Mouse (Mus musculus) T-helper 2 cell (primary cell): ENCODE measurements around the gene Prkar2b.

Source experiments
- in situ Hi-C: fragments of 300-600 bp; cut with MboI, MseI; formaldehyde crosslinking; loops from one replicate; pipeline ENCODE4 v1.15.1; 2025; ENCODE audit warnings: high pct_unique_total_duplicates

The Prkar2b gene

DNA sequence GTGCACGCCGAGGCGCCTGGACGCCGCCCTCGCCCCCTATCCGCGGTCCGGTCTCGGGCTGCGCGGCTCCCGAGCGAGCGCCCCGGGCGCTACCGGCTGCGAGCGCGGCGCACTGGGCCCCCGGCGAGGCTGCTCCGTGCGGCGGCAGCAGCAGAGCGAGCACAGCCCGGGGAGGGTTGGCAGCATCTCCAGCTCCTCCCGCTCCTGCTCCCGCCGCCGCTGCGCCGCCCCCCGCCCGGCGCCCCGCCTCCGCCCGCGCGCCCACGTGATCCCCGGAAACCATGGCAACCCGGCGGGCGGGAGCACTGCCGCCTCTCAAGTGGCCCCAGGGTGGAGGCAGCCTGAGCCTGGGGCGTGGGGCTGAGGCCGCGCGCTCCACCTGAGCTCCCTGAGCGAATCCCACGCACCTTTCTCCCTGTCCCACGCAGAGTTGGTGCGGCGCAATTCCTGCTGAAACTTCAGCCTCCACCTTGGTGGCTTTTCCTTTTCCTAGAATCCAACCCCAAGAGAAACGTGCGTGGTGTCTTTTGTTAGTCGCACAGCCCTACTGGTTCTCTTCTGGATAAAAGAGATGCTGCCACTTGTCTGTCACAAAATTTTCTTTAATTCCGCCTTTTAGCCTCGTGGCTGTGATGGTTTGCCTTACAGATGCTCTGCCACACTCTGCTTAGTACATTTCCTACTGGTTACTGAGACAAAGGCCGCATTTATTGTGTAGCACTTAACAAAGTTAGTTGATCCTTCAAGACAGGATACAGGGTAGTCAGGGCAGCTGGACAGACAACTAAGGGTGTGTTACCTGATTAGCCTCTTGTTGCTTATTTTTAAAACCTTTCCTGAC, at the start of gene Prkar2b:
TSS of gene Prkar2b (minus strand) at position 207 of the 841 bp plus-strand sequence.
- in situ Hi-C loops: no loop called here

DNA sequence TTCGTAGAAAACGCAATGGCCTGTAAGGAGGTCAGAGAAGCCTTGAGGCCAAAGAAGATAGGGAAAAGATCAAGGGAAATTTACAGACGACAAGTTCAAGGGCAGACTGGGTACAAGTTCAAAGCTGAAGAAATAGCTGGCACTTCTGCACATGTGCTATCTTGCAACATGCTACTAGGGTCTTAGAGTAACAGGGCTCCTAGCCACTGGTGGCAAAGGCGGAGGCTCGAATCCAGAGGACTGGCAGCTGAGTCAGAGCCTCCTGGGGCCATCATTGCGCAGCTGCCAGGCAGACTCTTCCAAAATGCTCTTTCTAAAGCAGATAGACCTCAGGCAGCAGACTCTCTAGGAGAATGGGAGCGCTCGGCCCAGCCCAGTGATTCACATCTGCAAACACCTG, 48.1 kb upstream of the Prkar2b start:
- in situ Hi-C loops: no loop called here

DNA sequence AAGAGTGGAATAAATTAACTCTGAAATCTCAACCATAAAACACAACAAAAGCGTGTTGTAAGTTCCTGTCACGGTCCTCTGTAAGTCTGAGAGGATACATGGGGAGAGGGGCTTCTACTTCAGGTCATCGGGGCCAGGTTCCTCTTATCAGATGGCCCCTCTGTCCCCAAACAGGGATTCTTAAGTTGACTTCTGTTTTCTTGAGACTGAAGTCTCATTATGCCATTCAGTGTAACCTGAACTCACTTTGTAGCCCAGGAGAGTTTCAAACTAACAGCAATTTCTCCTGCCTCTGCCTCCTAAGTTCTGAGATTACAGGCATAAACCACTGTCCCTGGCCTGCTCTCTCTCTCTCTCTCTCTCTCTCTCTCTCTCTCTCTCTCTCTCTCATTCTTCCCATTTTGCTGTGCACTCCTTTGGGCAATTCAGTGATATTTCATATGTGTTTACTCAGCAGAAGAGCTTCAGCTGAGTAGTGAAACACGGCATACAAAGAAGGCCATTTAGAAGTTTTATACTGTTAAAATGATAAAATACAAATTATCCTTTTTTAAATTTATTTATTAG, 43.9 kb upstream of the Prkar2b start:
- in situ Hi-C loops: no loop called here

DNA sequence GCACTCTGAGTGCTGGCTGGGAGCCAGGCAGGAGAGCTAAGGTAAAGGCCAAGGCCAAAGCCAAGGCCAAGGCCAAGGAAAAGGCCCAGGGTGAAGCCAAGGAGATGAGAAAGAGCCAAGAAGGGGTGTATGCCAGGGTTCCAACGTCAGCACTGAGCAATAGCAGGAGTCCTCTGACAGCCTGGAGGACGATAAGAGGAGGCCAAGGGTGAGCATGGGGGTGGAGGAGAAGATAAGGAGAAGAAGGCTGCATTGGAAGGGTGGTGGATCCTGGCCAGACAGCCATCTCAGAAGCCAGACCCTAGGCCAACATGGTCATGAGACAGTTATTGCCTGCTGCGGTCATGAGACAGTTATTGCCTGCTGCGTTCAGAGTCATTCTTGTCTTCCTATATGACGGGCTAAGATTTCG, 43.4 kb upstream of the Prkar2b start:
- in situ Hi-C loops: no loop called here

DNA sequence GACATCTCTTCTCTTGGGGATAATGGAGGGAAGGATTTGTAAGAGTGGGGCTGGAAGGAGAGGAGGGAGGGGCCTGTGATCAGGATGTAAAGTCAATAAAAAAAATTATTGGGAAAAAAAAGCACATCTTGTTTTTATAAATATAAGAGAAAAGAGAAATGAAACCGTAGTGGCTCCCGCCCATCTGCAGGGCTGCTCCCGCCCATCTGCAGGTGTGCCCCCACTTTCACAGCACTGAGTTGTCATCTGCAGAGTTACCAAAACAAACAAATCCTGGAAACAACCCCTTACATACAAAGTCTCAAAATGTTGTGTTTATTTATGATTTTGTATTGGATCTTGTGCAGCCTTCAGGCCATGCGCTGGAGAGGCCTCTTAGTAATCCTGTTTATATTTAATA, 40.2 kb upstream of the Prkar2b start:
- in situ Hi-C loops: no loop called here

DNA sequence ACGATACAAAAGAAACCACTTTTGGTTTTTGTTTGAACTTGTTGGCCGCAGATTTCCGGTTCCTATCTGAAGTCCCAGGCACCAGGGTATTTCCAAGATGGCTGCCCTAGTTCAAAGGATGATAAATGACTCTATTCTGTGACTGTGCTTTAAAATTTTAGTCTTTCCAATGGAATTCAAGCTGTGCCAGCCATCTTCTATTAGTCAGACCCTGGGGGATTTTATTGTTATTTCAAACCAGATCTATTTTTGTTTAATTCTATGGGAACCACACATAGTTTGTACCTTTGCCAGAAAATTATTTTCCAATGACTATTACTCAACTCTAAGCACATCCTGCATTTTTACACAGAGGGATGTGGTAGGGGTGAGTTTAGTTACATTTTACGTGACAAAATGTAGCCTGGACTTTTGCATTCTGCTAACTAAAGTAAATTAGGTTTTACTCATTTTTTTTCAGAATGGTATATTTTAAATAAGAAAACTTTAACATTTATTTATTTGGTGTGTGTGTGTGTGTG, 38.6 kb upstream of the Prkar2b start:
- in situ Hi-C loops: no loop called here

DNA sequence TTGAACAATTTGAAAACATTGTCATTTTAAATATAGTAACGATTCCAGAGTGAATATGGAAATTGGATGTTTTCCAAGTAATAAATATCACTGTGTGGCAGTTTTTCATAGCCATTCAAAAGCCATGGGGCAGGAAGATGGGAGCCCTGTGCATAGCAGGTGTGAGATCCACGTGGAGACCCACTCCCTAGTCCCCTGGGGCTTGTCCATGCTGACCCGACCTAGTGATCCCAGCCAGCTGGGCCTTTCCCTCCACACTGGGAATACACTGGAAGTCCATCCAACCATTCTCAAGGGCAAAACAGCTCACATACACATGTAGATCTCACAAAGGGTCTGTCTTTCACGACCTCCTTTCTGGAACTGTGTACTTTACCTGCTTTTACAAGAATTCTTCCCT, 37.5 kb upstream of the Prkar2b start:
- in situ Hi-C loops: no loop called here

DNA sequence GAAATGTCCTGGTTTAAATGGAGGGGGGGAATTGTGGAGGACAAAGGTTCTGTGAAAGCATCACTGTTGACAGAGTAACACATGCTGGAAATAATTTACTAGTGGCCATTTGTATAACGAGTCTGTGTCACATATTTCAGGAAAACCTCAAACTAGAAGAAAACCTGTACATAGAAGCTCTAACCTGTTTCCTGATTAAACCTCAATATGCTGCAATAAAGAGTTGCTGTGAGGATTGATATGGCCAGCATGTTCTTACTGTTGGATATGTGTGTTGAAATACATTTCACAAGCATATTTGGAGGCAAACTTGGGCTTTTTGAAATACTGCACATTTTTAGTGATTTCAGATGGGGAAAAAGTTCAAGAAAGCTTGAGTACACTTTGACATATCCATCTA, 36.0 kb upstream of the Prkar2b start:
- in situ Hi-C loops: no loop called here

DNA sequence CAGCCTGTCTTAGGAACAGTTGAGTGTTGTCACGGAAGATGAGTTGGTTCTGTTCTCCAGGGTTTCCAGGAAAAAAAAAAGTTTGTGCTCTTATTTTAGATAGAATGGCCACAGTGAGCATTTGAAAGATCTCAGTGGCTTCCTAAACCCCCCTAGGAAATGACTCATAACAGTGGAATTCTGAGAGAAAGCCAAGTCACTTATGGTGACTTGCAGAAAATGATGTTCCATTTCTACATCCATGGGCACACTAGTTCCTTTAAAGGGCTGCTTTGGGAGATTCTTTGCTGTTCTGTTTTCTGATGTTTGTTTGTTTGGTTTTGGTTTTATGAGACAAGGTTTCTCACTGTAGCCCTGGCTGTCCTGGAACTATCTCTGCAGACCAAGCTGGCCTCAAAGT, 34.1 kb upstream of the Prkar2b start:
- in situ Hi-C loops: no loop called here

DNA sequence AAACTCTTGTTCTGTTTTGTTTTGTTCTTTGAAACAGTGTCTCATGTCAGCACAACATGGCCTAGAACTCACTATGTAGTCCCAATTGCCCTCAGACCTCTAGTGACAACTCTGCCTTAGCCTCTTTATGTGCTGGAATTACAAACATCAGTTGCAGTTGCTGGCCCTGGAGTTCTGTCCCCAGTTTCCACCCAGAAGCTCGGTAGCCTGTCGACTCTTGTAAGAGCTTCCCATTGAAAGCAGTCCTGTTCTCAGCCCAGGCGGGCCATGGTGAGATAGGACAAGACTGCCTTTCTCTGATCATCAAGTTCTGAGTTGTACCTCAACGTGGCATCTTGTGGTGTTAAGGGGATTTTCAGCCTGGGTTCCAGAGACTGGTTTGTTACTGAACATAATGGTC, 31.4 kb upstream of the Prkar2b start:
- in situ Hi-C loops: no loop called here

DNA sequence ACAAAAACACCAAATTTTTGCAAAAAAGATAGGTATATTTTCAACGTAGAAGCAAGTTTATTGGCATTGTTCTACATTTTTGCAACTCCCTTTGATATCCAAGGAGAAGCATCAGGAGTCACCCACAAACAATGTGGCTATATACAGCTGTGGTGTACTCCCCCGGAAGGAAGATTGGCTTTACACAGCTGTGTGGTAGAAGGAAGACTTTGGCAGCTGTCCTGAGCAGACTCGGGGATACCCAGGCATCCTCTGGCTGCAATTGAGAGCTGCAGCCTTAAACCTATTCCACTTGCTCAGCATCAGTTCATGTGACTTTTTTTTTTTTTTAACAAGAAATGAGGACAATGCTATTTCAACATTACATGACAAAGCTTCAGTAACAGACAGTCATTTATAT, 27.5 kb upstream of the Prkar2b start:
- in situ Hi-C loops: no loop called here

DNA sequence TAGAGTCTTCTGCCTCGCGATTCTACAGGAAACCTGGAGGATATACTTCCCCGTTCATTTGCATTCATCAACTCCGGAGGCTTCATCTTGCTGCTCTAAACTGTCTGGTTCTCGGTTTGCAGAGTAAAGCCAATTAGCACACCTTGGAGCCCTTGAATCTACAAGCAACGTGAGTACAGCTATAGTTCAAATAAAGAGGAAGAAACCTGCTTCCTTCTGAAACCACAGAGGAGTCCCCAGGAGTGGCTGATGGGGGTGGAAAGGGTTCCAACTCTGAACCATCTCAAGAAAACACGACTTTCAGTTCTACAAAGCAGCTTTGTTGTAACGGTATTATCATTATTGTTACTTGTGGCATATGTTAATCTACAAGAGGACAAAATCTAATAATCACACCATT, 26.2 kb upstream of the Prkar2b start:
- in situ Hi-C loops: no loop called here

DNA sequence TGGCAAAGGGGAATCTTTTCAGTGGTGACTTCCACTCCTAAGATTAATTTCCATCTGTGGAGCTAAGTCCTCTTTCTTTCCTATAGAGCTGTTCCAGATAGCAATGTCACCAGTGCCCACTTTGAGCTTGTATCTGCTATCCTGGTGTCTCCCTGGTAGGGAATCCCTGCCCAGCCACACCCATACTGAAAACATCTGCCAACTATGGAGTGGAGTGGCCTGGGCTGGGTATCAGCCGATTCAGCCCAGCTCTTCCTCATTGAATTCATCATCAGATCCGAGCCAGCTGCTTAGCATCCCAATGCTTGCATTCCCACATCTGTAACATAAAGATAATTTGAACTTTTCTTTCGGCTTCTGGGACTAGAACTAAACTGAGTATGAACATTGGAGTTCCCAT, 25.8 kb upstream of the Prkar2b start:
- in situ Hi-C loops: no loop called here

DNA sequence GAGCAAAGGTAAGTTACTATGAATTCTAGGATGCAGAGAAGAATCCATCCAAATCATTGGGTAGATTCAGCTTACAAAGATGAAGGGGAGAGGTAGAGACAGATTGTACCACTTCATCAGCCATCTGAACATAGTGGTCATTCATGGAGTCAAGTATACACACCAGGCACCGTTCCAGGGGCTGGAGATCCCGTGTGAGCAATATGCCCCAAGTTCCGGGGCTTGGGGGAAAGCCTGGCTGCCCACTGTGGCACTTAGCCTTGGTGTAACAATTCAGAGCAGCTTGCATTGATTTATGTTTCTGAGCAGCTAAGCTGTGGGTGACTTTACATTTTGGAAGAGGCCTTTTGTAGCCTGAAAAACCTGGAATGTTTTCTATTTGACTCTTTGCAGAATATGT, 24.8 kb upstream of the Prkar2b start:
- in situ Hi-C loops: no loop called here

DNA sequence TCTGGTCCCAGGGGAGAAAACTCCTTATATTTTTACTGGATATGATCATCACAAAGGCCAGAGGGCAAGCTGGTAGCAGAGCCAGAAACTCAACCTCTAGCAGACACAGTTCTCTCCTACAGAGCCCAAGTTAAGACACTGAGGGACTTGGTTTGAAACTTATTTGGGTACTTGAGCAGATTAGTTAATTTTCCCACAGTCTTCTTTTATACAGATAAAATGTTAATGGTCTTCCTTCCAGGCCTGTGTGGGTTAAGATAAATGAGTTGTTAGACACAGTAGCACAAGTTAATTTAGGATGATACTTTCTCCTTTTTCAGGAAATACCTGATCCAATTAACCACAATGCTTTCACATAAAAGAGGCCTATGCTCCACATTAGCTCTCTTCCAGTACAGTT, 24.1 kb upstream of the Prkar2b start:
- in situ Hi-C loops: no loop called here

DNA sequence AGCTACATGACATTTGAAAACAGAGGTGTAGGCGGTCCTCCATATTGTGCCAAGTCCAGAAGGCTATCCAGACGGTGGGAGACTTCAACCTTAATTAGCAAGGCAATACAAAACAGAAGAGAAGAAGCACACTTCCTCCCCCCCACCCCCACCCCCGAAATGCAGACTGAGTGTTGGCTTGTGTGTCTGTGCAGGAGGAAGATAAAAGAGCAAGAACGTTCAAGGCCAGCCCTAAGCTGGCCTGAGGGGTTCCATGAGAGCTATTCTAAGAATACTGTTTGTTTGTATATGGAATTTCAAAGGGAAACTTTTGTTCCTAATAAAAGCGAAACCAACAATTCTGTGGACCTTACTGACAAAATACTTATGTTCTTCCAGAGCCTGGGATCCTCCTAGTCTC, 23.5 kb upstream of the Prkar2b start:
- in situ Hi-C loops: no loop called here

DNA sequence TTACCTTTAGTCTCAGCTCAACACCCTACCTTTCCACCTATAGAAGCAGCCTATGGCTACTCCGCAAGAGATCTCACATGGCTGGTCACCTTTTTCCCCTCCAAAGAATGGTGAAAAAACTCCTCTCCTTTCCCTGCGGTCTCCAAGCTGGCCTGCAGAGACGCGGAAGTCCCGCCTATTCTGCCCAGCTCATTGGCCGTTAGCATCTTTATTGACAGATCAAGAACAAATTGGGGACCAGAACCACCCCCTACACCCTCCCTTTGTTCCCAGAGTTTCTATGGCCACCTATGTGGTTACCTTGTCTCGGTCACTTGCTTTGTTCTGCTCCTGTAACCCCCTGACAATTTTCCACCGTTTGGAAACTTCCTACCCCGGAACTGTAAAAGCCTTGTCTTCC, 19.6 kb upstream of the Prkar2b start:
- in situ Hi-C loops: no loop called here

DNA sequence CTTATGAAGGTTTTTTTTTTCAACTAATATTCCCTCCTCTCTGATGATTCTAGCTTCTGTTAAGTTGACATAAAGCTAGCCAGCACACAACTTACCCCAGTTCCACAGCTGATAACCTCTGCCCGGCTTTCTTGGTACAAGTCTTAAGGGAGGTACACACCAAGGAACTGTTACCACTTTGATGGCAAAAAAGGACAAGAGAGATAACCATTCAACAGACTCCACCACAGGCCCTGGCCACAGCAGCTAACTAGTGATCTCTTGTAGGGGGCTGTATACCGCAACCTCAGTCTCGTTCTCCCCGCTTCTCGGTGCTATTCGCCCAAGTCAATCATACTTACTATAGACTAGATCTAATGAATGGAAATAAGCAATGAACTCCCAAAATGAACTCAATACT, 16.3 kb upstream of the Prkar2b start:
- in situ Hi-C loops: no loop called here

DNA sequence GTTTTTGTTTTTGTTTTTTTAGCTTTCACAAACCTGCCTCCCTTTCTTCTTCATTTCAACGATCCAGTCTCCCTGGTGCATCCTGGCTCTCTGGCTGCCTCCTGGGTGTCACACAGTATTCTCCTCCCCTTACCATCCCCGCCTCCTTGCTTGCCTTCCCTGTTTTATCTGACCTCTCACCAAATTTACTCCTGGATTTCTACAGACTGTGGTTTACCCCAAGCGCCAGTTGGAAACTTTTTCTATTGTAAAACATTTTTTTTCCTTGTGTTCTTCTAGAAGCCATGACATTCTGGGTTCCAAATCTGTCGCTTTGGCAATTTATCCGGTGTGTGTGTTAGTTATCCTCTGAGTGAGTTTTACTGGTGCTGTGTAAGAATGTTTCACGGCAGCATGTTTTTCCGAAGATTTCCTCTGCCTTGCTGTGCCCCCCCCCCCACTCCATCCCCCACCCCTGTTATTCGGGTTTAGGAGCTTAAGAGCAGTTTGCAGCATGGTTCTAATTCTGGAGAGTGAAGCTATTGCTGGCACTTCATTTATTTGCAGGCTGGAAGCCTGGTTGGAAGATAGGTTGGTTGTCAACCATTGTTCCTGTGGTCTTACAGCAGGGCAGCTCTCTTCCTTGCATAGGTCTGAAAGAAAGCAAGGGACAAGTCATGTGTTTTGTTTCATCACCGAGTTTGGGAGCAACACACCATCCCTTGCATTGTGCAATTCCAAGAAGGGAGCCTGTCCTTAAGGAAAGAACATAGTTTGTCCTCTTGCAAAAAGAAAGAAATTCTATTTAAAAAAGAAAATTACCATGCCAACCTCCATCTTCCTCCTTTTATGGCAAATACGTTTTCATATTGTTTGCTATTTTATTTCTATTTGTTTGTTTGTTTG, 15.0 kb upstream of the Prkar2b start:
- in situ Hi-C loops: no loop called here

DNA sequence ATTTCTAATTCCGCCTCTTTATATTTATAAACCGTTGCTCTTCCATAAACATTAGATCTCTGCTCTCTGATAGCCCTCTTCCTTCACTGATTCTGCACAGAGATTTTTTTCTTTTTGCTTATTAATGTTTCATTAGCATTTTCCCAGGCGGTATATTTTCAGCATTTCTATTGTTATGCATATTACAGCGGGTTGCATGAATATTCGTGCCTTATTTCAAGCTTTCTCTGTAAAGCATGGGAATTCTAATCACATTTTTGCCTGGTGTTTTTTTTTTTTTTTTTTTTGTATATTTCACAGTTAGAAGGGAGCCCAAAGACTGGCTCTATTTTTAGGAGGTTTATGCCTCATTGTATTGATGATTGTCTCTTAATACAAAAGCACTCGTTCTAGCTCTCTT, 13.2 kb upstream of the Prkar2b start:
- in situ Hi-C loops: no loop called here

DNA sequence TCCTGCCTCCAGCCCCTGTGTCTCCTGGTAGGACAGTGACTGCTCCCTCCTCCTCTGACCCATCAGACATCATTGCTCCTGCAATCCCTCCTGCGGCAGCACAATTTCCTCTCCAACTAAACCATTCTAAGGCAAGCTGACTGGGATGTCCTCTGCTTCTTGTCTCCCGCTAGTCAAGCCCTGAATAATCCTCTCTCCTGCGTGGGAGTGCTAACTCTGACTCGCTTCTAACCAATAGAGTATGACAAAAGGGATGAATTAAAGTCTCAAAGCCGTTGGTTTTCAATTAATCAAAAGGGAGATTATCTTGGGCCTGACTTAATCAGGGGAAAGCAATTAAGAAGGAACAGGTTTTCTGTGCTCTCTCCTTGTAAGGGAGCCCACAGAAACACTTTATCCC, 4.9 kb upstream of the Prkar2b start:
- in situ Hi-C loops: no loop called here
